Mouse (Mus musculus): ENCODE measurements around the gene Cldn18.

DNA sequence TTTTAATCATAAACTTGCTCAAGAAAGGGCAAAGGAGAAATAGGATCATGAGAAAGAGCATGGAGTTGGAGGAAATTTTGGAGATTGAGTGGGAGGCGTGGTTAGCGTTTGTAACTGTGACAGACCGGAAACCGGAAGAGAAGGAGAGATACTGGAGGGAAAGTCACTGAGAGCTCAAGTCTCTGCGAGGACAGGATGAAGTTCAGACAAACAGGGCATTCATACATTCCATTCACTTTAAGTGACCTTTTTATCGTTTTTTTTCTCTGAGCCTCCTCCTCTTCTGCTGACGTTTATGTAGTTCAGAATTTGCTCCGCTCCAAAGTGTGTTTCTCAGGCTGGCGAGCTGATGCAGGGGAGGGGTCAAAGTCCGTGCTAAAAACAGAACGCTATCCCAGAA, 10.8 kb upstream of the Cldn18 start:
- TF ChIP-seq CTCF (IDR thresholded peaks at IDR 0.05 in 2 of 3, conservative IDR thresholded peaks at IDR 0.05 in 1 of 3; ENCODE audit: control insufficient read depth in 1 of 3, insufficient read depth in 1 of 3, low read depth in 2 of 3, low read length in 3 of 3, poor library complexity in 1 of 3, severe bottlenecking in 1 of 3) (no peak), POLR2A (IDR thresholded peaks at IDR 0.05; ENCODE audit: control insufficient read depth in 1 of 2, insufficient read depth in 1 of 2, low read depth in 1 of 2, low read length in 2 of 2, poor library complexity in 1 of 2) (no peak)
